Mouse (Mus musculus) myocyte (in vitro differentiated cells): ENCODE data around the gene Cenpx.

Experiments
- MAX ChIP-seq: IDR thresholded peaks from one replicate; pipeline ENCODE4 v1.6.1; 2011; ENCODE audit warnings: low read depth, mild to moderate bottlenecking, control low read depth
- MYOD1 ChIP-seq, 3 experiments: IDR thresholded peaks; one replicate each; pipeline ENCODE4 v1.6.1; 2011; ENCODE audit warnings: control low read depth in 2 of 3, low read depth in 2 of 3, mild to moderate bottlenecking in 2 of 3, moderate library complexity in 1 of 3; ENCODE audit not compliant: insufficient read length in 2 of 3, control insufficient read depth in 1 of 3
- MYOG ChIP-seq, 3 experiments: IDR thresholded peaks; one replicate each; pipeline ENCODE4 v1.6.1; 2011; ENCODE audit warnings: control low read depth in 2 of 3, low read depth in 2 of 3, mild to moderate bottlenecking in 2 of 3; ENCODE audit not compliant: insufficient read length in 2 of 3, control insufficient read depth in 1 of 3, insufficient read depth in 1 of 3
- POLR2A ChIP-seq: IDR thresholded peaks from one replicate; pipeline ENCODE4 v1.6.1; 2011; ENCODE audit warnings: low read depth, mild to moderate bottlenecking, control low read depth, moderate library complexity; ENCODE audit not compliant: insufficient read length
- POLR2AphosphoS2 ChIP-seq: IDR thresholded peaks from one replicate; pipeline ENCODE4 v1.6.1; 2011; ENCODE audit warnings: low read depth, control low read depth; ENCODE audit not compliant: insufficient read length

DNA sequence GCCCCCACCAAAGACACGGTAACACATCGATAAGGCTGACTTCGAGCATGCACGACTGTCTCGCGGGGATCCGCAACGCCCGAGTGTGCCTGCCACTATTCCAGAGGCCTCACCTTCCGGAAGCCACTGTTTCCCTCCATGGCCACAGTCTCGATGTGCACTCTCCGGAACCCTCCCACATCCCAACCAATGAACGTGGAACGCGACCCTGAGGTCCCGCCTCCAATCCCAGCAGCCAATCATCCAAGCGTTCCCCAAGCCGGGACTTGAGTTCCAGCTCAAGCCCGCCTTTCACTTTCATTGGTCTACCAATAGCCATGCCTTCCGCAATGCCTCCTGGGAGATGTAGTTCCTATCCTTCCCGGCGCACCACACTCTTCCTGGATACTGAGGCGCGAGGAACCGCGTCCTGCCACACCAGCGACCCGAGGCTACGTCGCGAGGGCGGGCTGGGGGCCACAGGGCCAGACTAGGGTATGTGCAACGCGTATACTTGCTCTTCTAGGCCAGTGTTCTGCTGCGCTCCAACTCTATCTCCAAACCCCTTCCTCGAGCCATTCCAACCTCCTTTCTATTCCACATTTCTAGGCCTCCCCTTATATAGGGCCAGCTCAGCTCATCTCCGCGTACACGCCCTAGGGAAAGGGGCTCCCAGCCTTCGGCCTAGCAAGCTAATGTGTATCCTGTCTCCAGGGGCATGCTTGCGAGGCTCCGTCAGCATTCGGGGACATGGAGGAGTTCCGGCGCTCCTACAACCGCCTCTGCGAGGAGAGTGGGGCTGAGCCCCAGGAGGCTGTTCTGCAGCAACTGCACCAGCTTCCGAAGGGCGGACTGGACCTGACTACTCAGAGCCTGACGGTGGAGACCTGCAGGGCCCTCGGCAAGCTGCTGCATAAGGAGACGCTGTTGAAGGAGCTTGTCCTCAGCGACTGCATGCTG, at the start of gene Cenpx, which contains the start of gene Lrrc45:
- TF ChIP-seq POLR2A, result peak; percentile 56
- peak; percentile 46 for TF ChIP-seq POLR2AphosphoS2
- peak in 1 of 3 experiments; percentile 7 for TF ChIP-seq MYOD1 (IDR thresholded peaks at IDR 0.05; ENCODE audit: control insufficient read depth in 1 of 3, insufficient read length in 2 of 3, low read depth in 2 of 3)
- no peak for TF ChIP-seq MAX
- no peak for TF ChIP-seq MYOG (IDR thresholded peaks at IDR 0.05; ENCODE audit: control insufficient read depth in 1 of 3, insufficient read depth in 1 of 3, insufficient read length in 2 of 3, low read depth in 2 of 3)
